Mouse (Mus musculus) embryonic fibroblast, embryonic 13.5 days (primary cell): ENCODE results near the gene Tia1.

Experiments used
- CTCF ChIP-seq: IDR thresholded peaks from 2 replicates; pipeline ENCODE4 v1.5.1; 2011; ENCODE audit warnings: mild to moderate bottlenecking, control low read depth, low read length, moderate library complexity, borderline replicate concordance; ENCODE audit not compliant: insufficient read depth
- POLR2A ChIP-seq: IDR thresholded peaks from 2 replicates; pipeline ENCODE4 v1.6.1; 2011; ENCODE audit warnings: low read depth, mild to moderate bottlenecking, control low read depth, low read length, moderate library complexity

- no peak for TF ChIP-seq POLR2A
- no peak for TF ChIP-seq CTCF
Observed at GRCm38 (mm10) chr6:86475462-86476167, 71.6 kb downstream of the Tia1 start.
